Mouse (Mus musculus) embryonic facial prominence, embryonic 11.5 days (tissue): ENCODE data around the gene Zfand6. TPM values are rescaled to one million over a fixed set of nuclear protein-coding genes. Genes with fewer than 3 reads are reported as not detected.

Experiments
- ATAC-seq: fragments of 200-750 bp; cut with Nextera tagmentation; replicated peaks from 2 replicates; pipeline ENCODE4 v1.8.0; 2017; ENCODE audit warnings: low read depth; ENCODE audit not compliant: insufficient number of reproducible peaks, low FRiP score, low TSS enrichment
- DNase-seq: peaks from one replicate; pipeline ENCODE4 v3.0.0-alpha.2; 2015; ENCODE audit warnings: low spot score
- H3K27ac ChIP-seq: fragments of 300-500 bp; sonication (generic); replicated peaks from 2 replicates; pipeline ENCODE4 v1.5.1; 2014; ENCODE audit warnings: mild to moderate bottlenecking, low read depth, low read length, control low read depth
- H3K27me3 ChIP-seq: fragments of 300-500 bp; sonication (generic); 2 replicates; pipeline ENCODE4 v1.6.1; 2014; ENCODE audit warnings: mild to moderate bottlenecking, low read length, moderate library complexity, mixed read lengths; ENCODE audit not compliant: control insufficient read depth, insufficient read depth
- H3K36me3 ChIP-seq: fragments of 300-500 bp; sonication (generic); replicated peaks from 2 replicates; pipeline ENCODE4 v1.6.1; 2014; ENCODE audit warnings: low read depth, mild to moderate bottlenecking, low read length, moderate library complexity, mixed read lengths; ENCODE audit not compliant: control insufficient read depth, insufficient read depth
- H3K4me1 ChIP-seq: fragments of 300-500 bp; sonication (generic); 2 replicates; pipeline ENCODE4 v1.6.1; 2014; ENCODE audit warnings: low read length, mixed read lengths; ENCODE audit not compliant: control insufficient read depth, insufficient read depth
- H3K4me2 ChIP-seq: fragments of 300-500 bp; sonication (generic); 2 replicates; pipeline ENCODE4 v1.6.1; 2014; ENCODE audit warnings: low read depth, mild to moderate bottlenecking, control low read depth, low read length, moderate library complexity
- H3K4me3 ChIP-seq: fragments of 300-500 bp; sonication (generic); 2 replicates; pipeline ENCODE4 v1.5.1; 2014; ENCODE audit warnings: low read depth, low read length, control low read depth
- H3K9ac ChIP-seq: fragments of 300-500 bp; sonication (generic); replicated peaks from 2 replicates; pipeline ENCODE4 v1.6.1; 2014; ENCODE audit warnings: mild to moderate bottlenecking, control low read depth, low read length
- H3K9me3 ChIP-seq: fragments of 300-500 bp; sonication (generic); replicated peaks from 2 replicates; pipeline ENCODE4 v1.6.1; 2016; ENCODE audit warnings: mild to moderate bottlenecking, low read length, inconsistent platforms, mixed read lengths; ENCODE audit not compliant: control insufficient read depth
- WGBS: fragments of 180-500 bp; shearing (Covaris S2); extraction: QIAGEN DNeasy Blood & Tissue Kit; methylation state at CpG from one replicate; pipeline ENCODE4 v1.1.7; 2014; 5-methylcytosine and 5-hydroxymethylcytosine counted together
- polyA plus RNA-seq: library from polyadenylated mRNA; unstranded; fragments of >200 nt; fragmentation: Nextera tagmentation; extraction: Ambion mirVana; gene quantifications from 2 replicates; pipeline ENCODE4 v1.2.1, GENCODE M21; 2014

Zfand6 gene
- polyA plus RNA-seq, 1 experiment from 2014 or later, result 237 TPM

GRCm38 (mm10) chr7:84643270-84643998, 46.3 kb downstream of the Zfand6 start:
- Histone ChIP-seq H3K27me3 (no peaks in the 10 kb centered on the region), H3K9ac (no peak overlapping the region), H3K4me2 (no peak overlapping the region), H3K4me1 (no peaks in the 10 kb centered on the region), H3K27ac (no peak overlapping the region), H3K4me3 (no peak overlapping the region), H3K36me3 (no peaks in the 10 kb centered on the region), H3K9me3 (no peaks in the 10 kb centered on the region)
- ATAC-seq, result no peak
- DNase-seq, result no peak
- WGBS, result 92% methylated on average over 6 of the region's 6 CpGs

GRCm38 (mm10) chr7:84642159-84642928, 47.4 kb downstream of the Zfand6 start:
- ATAC-seq (no peak), DNase-seq (no peak)
- H3K27ac ChIP-seq, result no peak overlapping the region
- 85% methylated on average over 6 of the region's 6 CpGs for WGBS
- no peak overlapping the region for H3K9ac ChIP-seq
- no peaks in the 10 kb centered on the region for H3K27me3 ChIP-seq
- H3K4me3 ChIP-seq, result no peak overlapping the region
- H3K4me1 ChIP-seq, result no peaks in the 10 kb centered on the region
- H3K36me3 ChIP-seq, result no peaks in the 10 kb centered on the region
- H3K9me3 ChIP-seq, result no peaks in the 10 kb centered on the region
- H3K4me2 ChIP-seq, result no peak overlapping the region

- no peak overlapping the region for H3K9ac ChIP-seq
- H3K36me3 ChIP-seq, result no peaks in the 10 kb centered on the region
- H3K9me3 ChIP-seq, result no peaks in the 10 kb centered on the region
- no peaks in the 10 kb centered on the region for H3K27me3 ChIP-seq
- H3K4me1 ChIP-seq, result no peaks in the 10 kb centered on the region
- DNase-seq, result no peak
- no peak overlapping the region for H3K27ac ChIP-seq
- H3K4me3 ChIP-seq, result no peak overlapping the region
- ATAC-seq, result no peak
- no peak overlapping the region for H3K4me2 ChIP-seq
Observed at GRCm38 (mm10) chr7:84636939-84637338, 52.8 kb downstream of the Zfand6 start.

DNA sequence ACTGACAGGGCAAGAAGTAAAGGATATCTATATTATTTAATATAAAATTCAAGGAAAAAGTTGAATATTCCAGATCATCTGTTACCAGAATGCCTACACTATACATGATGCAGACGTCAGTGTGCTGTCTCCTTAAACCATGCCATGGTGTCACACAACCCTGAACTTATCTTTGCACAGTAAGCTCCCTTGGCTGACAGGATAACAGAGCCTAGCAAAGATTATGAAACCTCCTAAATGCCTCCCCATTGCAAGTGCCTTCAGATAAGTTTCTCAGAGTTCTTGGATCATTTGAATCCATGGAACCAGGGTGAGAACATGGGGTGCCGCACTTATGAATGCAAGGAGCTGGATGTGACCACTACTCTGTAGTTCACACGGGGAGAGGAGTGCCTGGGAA, 57.9 kb downstream of the Zfand6 start:
- Histone ChIP-seq H3K9ac (no peak overlapping the region), H3K4me3 (no peak overlapping the region), H3K36me3 (no peaks in the 10 kb centered on the region), H3K27me3 (no peaks in the 10 kb centered on the region), H3K4me1 (no peaks in the 10 kb centered on the region), H3K9me3 (no peaks in the 10 kb centered on the region), H3K4me2 (no peak overlapping the region), H3K27ac (no peak overlapping the region)
- ATAC-seq, result no peak
- no peak for DNase-seq
- WGBS, result 91% methylated on average over 3 of the region's 3 CpGs

DNA sequence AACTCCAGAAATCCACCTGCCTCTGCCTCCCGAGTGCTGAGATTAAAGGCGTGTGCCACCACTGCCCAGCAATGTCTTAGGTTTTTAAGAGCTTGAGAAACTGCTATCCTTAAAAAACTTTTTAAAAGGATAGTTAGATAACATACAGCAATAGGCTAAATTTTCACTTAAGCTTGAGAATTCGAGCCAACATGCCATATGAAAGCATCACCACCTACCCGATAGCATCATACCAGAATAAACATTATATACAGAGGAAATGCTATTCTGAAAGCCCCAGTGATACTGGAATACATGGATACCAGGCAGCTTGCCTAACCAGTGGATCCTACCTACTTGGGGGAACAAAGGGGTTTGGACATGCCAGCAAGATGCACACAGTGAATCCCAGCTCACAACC, 66.0 kb downstream of the Zfand6 start:
- no peak for ATAC-seq

GRCm38 (mm10) chr7:84620956-84621355, 68.8 kb downstream of the Zfand6 start:
- H3K36me3 ChIP-seq, result no peaks in the 10 kb centered on the region; the same call in 1 of the 2 replicates
- H3K27me3 ChIP-seq, result no peaks in the 10 kb centered on the region

More for the DNA sequence above, 66.0 kb downstream of the Zfand6 start:
- Histone ChIP-seq H3K4me3 (no peak overlapping the region), H3K9ac (no peak overlapping the region), H3K4me1 (no peaks in the 10 kb centered on the region), H3K27ac (no peak overlapping the region), H3K27me3 (no peaks in the 10 kb centered on the region), H3K4me2 (no peak overlapping the region), H3K36me3 (no peaks in the 10 kb centered on the region; the same call in 1 of the 2 replicates), H3K9me3 (no peaks in the 10 kb centered on the region)
- DNase-seq, result no peak
- WGBS, result 95% methylated on average over 4 of the region's 4 CpGs

GRCm38 (mm10) chr7:84618951-84619350, 70.8 kb downstream of the Zfand6 start:
- ATAC-seq (no peak), DNase-seq (no peak)
- 90% methylated on average over 2 of the region's 2 CpGs for WGBS
- H3K9ac ChIP-seq, result no peak overlapping the region
- H3K9me3 ChIP-seq, result no peaks in the 10 kb centered on the region
- H3K4me3 ChIP-seq, result no peak overlapping the region
- no peaks in the 10 kb centered on the region for H3K4me1 ChIP-seq
- H3K36me3 ChIP-seq, result no peaks in the 10 kb centered on the region; the same call in 1 of the 2 replicates
- H3K27ac ChIP-seq, result no peak overlapping the region
- H3K4me2 ChIP-seq, result no peak overlapping the region
- H3K27me3 ChIP-seq, result no peaks in the 10 kb centered on the region

More at GRCm38 (mm10) chr7:84620956-84621355, 68.8 kb downstream of the Zfand6 start:
- no peak overlapping the region for H3K4me2 ChIP-seq
- DNase-seq, result no peak
- H3K4me1 ChIP-seq, result no peaks in the 10 kb centered on the region
- H3K27ac ChIP-seq, result no peak overlapping the region
- H3K9me3 ChIP-seq, result no peaks in the 10 kb centered on the region
- H3K4me3 ChIP-seq, result no peak overlapping the region
- no peak overlapping the region for H3K9ac ChIP-seq
- 96% methylated on average over 3 of the region's 3 CpGs for WGBS
- ATAC-seq, result no peak

- WGBS, result 89% methylated on average over 4 of the region's 4 CpGs
- DNase-seq, result no peak
Observed at GRCm38 (mm10) chr7:84612445-84612844, 77.3 kb downstream of the Zfand6 start.

More at GRCm38 (mm10) chr7:84612445-84612844, 77.3 kb downstream of the Zfand6 start:
- no peak overlapping the region for H3K27ac ChIP-seq
- H3K4me2 ChIP-seq, result no peak overlapping the region
- no peaks in the 10 kb centered on the region for H3K36me3 ChIP-seq
- no peaks in the 10 kb centered on the region for H3K4me1 ChIP-seq
- H3K9ac ChIP-seq, result no peak overlapping the region
- no peaks in the 10 kb centered on the region for H3K27me3 ChIP-seq
- no peaks in the 10 kb centered on the region for H3K9me3 ChIP-seq
- ATAC-seq, result no peak
- no peak overlapping the region for H3K4me3 ChIP-seq
